Mouse (Mus musculus) heart, embryonic 13.5 days (tissue): ENCODE measurements around the gene Slc50a1. TPM values are rescaled to one million over a fixed set of nuclear protein-coding genes. Genes with fewer than 3 reads are reported as not detected.

Experiments
- ATAC-seq: fragments of 200-750 bp; cut with Nextera tagmentation; 2 replicates; pipeline ENCODE4 v1.8.0; 2017; ENCODE audit warnings: moderate TSS enrichment; ENCODE audit not compliant: insufficient number of reproducible peaks, low FRiP score, low TSS enrichment; ENCODE audit errors: extremely low read depth
- H3K27ac ChIP-seq: fragments of 300-500 bp; sonication (generic); replicated peaks from 2 replicates; pipeline ENCODE4 v1.5.1; 2015; ENCODE audit warnings: moderate library complexity, mild to moderate bottlenecking, inconsistent platforms
- H3K27me3 ChIP-seq: fragments of 300-500 bp; sonication (generic); replicated peaks from 2 replicates; pipeline ENCODE4 v1.6.1; 2015; ENCODE audit warnings: mild to moderate bottlenecking, inconsistent platforms
- H3K36me3 ChIP-seq: fragments of 300-500 bp; sonication (generic); 2 replicates; pipeline ENCODE4 v1.6.1; 2015; ENCODE audit warnings: mild to moderate bottlenecking, inconsistent platforms
- H3K4me1 ChIP-seq: fragments of 300-500 bp; sonication (generic); 2 replicates; pipeline ENCODE4 v1.6.1; 2015; ENCODE audit warnings: inconsistent platforms
- H3K4me2 ChIP-seq: fragments of 300-500 bp; sonication (generic); 2 replicates; pipeline ENCODE4 v1.6.1; 2015; ENCODE audit warnings: inconsistent platforms, mild to moderate bottlenecking, moderate library complexity
- H3K4me3 ChIP-seq: fragments of 300-500 bp; sonication (generic); 2 replicates; pipeline ENCODE4 v1.5.1; 2015; ENCODE audit warnings: moderate library complexity, mild to moderate bottlenecking, inconsistent platforms
- H3K9ac ChIP-seq: fragments of 300-500 bp; sonication (generic); 2 replicates; pipeline ENCODE4 v1.6.1; 2015; ENCODE audit warnings: inconsistent platforms, mild to moderate bottlenecking, moderate library complexity
- H3K9me3 ChIP-seq: fragments of 300-500 bp; sonication (generic); 2 replicates; pipeline ENCODE4 v1.6.1; 2016; ENCODE audit warnings: inconsistent platforms
- WGBS: fragments of 180-500 bp; shearing (Covaris S2); methylation state at CpG from one replicate; pipeline ENCODE4 v1.1.7; 2015; ENCODE audit warnings: mixed read lengths; 5-methylcytosine and 5-hydroxymethylcytosine counted together
- polyA plus RNA-seq: library from polyadenylated mRNA; unstranded; fragments of >200 nt; fragmentation: Nextera tagmentation; extraction: Ambion mirVana; gene quantifications from 2 replicates; pipeline ENCODE4 v1.2.1, GENCODE M21; 2015

Slc50a1 gene
- polyA plus RNA-seq, 1 experiment from 2014 or later: 40.7 TPM

DNA sequence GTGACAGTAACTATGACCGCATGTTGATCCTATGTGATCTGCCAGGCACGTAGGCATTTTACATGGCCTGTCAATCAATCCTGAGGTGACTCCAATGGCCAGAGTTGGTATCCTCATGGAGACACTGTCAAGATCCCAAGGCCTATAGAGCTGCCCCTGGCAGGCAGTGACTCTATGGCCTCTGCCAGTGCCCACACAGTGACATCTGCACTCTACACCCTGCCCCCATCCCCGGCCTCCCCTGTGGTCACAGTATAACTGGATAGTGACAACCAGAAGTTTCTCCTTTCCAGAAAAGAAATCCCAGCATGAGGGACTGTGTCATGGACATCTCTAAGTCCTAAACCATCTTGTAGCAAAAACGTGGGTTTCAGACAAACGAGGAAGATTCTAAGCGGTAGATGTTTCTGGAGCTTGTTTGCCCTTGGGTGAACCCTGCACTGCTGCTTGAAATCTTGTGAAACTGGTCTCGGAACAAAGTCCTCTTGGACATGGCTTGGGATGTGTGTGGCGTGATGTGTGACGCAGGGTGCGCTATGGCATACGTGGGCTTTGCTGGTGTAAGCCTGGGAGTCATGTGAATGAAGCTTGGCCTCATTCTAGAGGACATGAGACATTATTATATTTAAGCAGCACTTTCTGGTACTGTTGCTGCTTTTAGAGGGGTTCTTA is 23.0 kb upstream of the Slc50a1 start:
- Histone ChIP-seq H3K4me3 (no peak overlapping the region), H3K9me3 (no peaks in the 10 kb centered on the region), H3K4me1 (peaks cover 5% of the 10 kb centered on the region; the same call in 1 of the 2 replicates), H3K9ac (no peak overlapping the region), H3K27me3 (no peaks in the 10 kb centered on the region), H3K4me2 (no peak overlapping the region), H3K36me3 (no peaks in the 10 kb centered on the region), H3K27ac (no peak overlapping the region)
- no peak for ATAC-seq
- 84% methylated on average over 11 of the region's 11 CpGs for WGBS

- no peaks in the 10 kb centered on the region for H3K36me3 ChIP-seq
- H3K27me3 ChIP-seq: no peaks in the 10 kb centered on the region; the same call in 1 of the 2 replicates
- H3K9me3 ChIP-seq: no peaks in the 10 kb centered on the region
- peaks cover 13% of the 10 kb centered on the region for H3K4me1 ChIP-seq
- 71% methylated on average over 5 of the region's 5 CpGs for WGBS
- no peak overlapping the region for H3K9ac ChIP-seq
- H3K27ac ChIP-seq: no peak overlapping the region
- H3K4me2 ChIP-seq: no peak overlapping the region
- no peak for ATAC-seq
- no peak overlapping the region for H3K4me3 ChIP-seq
Observed at GRCm38 (mm10) chr3:89292303-89292702, 21.9 kb upstream of the Slc50a1 start.

DNA sequence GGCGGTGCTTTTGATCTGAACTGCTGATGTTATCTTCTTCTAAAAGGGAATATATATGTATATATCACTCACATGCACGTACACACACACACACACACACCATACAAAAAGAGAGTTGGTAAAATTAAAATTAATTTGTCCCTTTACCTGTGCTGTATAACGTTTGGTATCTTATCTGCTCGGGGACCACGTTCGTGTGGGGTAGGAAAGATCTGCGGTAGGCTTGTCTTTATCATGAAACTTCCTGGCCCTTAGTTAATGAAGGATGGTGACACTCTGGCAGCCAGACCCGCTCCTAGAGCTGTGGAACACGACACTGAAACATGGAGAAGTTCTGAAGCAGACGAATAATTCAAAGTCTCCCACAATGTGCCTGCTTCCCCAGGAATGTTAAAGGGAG is 21.5 kb upstream of the Slc50a1 start:
- no peak overlapping the region for H3K27ac ChIP-seq
- no peak overlapping the region for H3K4me2 ChIP-seq
- H3K9ac ChIP-seq: no peak overlapping the region
- H3K27me3 ChIP-seq: no peaks in the 10 kb centered on the region; the same call in 1 of the 2 replicates
- peaks cover 13% of the 10 kb centered on the region for H3K4me1 ChIP-seq
- no peak for ATAC-seq
- no peak overlapping the region for H3K4me3 ChIP-seq
- no peaks in the 10 kb centered on the region for H3K9me3 ChIP-seq
- WGBS: 40% methylated on average over 10 of the region's 10 CpGs
- no peaks in the 10 kb centered on the region for H3K36me3 ChIP-seq

DNA sequence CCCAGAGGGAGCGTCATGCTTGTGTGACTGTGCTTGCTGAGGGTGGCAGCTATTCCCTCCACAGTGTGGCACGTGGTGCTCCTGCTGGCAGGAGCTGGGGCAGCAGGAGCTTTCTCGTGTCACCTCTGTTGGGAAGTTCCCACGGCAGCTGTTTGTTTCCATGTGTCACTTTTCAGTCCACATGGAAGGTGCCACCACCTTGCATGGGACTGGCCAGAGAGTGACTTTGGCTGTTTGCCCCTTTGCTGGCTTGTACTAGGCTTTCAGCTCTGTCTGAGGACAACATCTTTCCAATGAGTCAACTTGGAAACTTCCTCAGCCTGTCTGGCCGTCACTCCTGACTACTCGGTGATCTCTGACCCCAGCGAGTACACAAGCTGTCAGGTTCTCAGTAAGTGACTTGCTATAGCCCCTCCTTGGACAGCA is 18.1 kb upstream of the Slc50a1 start:
- H3K9me3 ChIP-seq: no peaks in the 10 kb centered on the region
- H3K27me3 ChIP-seq: peaks cover 11% of the 10 kb centered on the region; the same call in 1 of the 2 replicates
- no peaks in the 10 kb centered on the region for H3K36me3 ChIP-seq
- ATAC-seq: no peak
- no peak overlapping the region for H3K4me2 ChIP-seq
- H3K4me3 ChIP-seq: no peak overlapping the region
- H3K9ac ChIP-seq: no peak overlapping the region
- WGBS: 22% methylated on average over 7 of the region's 7 CpGs
- peaks cover 13% of the 10 kb centered on the region for H3K4me1 ChIP-seq
- no peak overlapping the region for H3K27ac ChIP-seq

GRCm38 (mm10) chr3:89287286-89287685 is 16.9 kb upstream of the Slc50a1 start:
- Histone ChIP-seq H3K27me3 (peaks cover 11% of the 10 kb centered on the region; the same call in 1 of the 2 replicates), H3K4me3 (no peak overlapping the region), H3K4me1 (peaks cover 13% of the 10 kb centered on the region), H3K9ac (no peak overlapping the region), H3K27ac (peak overlapping the region; percentile 39; the same call in 1 of the 2 replicates), H3K9me3 (no peaks in the 10 kb centered on the region), H3K4me2 (no peak overlapping the region), H3K36me3 (no peaks in the 10 kb centered on the region)
- 55% methylated on average over 5 of the region's 5 CpGs for WGBS
- no peak for ATAC-seq

GRCm38 (mm10) chr3:89285526-89285925 is 15.2 kb upstream of the Slc50a1 start:
- 34% methylated on average over 2 of the region's 2 CpGs for WGBS
- no peak overlapping the region for H3K27ac ChIP-seq
- no peak overlapping the region for H3K4me3 ChIP-seq
- H3K4me1 ChIP-seq: peaks cover 25% of the 10 kb centered on the region
- H3K27me3 ChIP-seq: peaks cover 17% of the 10 kb centered on the region; the same call in 1 of the 2 replicates
- H3K9ac ChIP-seq: no peak overlapping the region
- no peak for ATAC-seq
- no peak overlapping the region for H3K4me2 ChIP-seq
- no peaks in the 10 kb centered on the region for H3K9me3 ChIP-seq
- H3K36me3 ChIP-seq: no peaks in the 10 kb centered on the region

- Histone ChIP-seq H3K9ac (no peak overlapping the region), H3K27me3 (peaks cover 17% of the 10 kb centered on the region; the same call in 1 of the 2 replicates), H3K4me2 (no peak overlapping the region), H3K27ac (no peak overlapping the region), H3K4me3 (no peak overlapping the region), H3K36me3 (no peaks in the 10 kb centered on the region), H3K4me1 (peaks cover 34% of the 10 kb centered on the region), H3K9me3 (no peaks in the 10 kb centered on the region)
- no peak for ATAC-seq
- 71% methylated on average over 3 of the region's 3 CpGs for WGBS
Observed at GRCm38 (mm10) chr3:89284261-89284660, 13.9 kb upstream of the Slc50a1 start.

GRCm38 (mm10) chr3:89282291-89282643 is 11.9 kb upstream of the Slc50a1 start:
- Histone ChIP-seq H3K27me3 (peaks cover 17% of the 10 kb centered on the region; the same call in 1 of the 2 replicates), H3K27ac (no peak overlapping the region), H3K36me3 (no peaks in the 10 kb centered on the region), H3K4me3 (no peak overlapping the region), H3K9ac (no peak overlapping the region), H3K4me1 (peaks cover 37% of the 10 kb centered on the region), H3K4me2 (no peak overlapping the region), H3K9me3 (no peaks in the 10 kb centered on the region)
- ATAC-seq: no peak
- WGBS: 16% methylated on average over 4 of the region's 4 CpGs

GRCm38 (mm10) chr3:89281579-89282290 is 11.4 kb upstream of the Slc50a1 start:
- Histone ChIP-seq H3K4me1 (peaks cover 42% of the 10 kb centered on the region), H3K4me3 (peak overlapping the region; percentile 66), H3K27me3 (peaks cover 17% of the 10 kb centered on the region; the same call in 1 of the 2 replicates), H3K27ac (peak overlapping the region; percentile 63; the same call in 1 of the 2 replicates), H3K4me2 (peak overlapping the region; percentile 94), H3K9me3 (no peaks in the 10 kb centered on the region), H3K9ac (peak overlapping the region; percentile 86), H3K36me3 (no peaks in the 10 kb centered on the region)
- no peak for ATAC-seq
- 11% methylated on average over 20 of the region's 20 CpGs for WGBS

DNA sequence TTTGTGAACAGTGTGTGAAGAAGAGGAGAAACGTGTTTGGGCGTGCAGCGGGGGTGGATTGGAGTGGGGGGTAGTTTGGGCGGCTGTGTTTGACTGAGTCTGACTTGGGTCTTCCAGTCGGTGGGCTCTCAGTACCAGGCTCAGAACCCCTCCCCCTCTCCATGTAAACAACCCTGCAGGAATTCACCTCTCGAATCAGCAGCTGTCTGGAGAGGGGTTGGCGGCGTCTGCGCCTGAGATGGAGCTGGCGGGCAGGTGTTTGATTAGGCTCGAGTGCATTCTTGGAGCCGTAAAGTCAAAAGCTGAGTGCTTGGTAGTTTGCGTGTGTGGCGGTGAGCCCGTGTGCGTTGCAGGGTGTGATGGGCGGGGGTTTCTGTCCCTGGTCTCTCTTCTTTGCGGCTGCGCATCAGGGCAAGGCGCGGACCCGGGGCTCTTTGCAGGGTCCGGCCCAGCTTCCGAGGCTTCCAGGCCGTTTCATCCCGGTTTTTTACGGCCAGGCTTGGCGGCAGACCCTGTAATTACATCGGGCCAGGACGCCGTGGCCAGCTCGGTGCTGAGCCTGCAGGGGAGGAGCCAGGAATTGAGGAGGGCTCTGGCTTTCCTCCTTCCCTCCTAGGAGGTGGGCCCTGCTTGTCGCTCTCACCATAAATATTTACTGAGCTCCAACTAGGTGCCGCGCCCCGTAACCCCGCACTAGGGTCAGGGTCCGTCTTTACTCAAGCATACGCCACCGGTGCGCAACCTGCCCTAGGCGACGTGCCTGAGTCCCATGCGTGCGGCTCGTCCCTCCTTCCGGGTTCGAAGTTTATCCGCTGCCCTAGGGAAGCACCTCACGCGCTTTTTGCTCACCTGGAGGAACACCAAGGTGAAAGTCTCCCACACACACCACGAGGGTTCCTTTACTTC is 10.5 kb upstream of the Slc50a1 start, which contains the start of gene Efna1:
Gene Efna1 (minus strand): TSS at position 537 of the 906 bp plus-strand sequence.
- Histone ChIP-seq H3K36me3 (peaks cover 4% of the 10 kb centered on the region), H3K4me3 (peak within 1 kb of the TSS; percentile 66), H3K27me3 (peaks cover 17% of the 10 kb centered on the region; the same call in 1 of the 2 replicates), H3K27ac (peak within 1 kb of the TSS; percentile 89), H3K9me3 (no peaks in the 10 kb centered on the region), H3K4me2 (peak within 1 kb of the TSS; percentile 94), H3K4me1 (peaks cover 49% of the 10 kb centered on the region), H3K9ac (peak within 1 kb of the TSS; percentile 86)
- under 1% methylated on average over 52 of the region's 52 CpGs for WGBS
- ATAC-seq: no peak
